Mouse (Mus musculus) cerebellum, adult 2 months (tissue): Measurements from ENCODE around the gene Id1.
A peak's percentile ranks its signal among the peaks of the same experiment; 100 is the strongest.

Experiments
- CTCF ChIP-seq: fragments of 200-500 bp; IDR thresholded peaks from 2 replicates; pipeline ENCODE4 v1.5.1; 2011; ENCODE audit warnings: low read depth, mild to moderate bottlenecking, control low read depth, low read length, moderate library complexity, borderline replicate concordance; ENCODE audit not compliant: insufficient read depth
- POLR2A ChIP-seq: fragments of 200-500 bp; IDR thresholded peaks from 2 replicates; pipeline ENCODE4 v1.6.1; 2011; ENCODE audit warnings: low read length, control low read depth, borderline replicate concordance; ENCODE audit not compliant: insufficient read depth

GRCm38 (mm10) chr2:152766387-152767123, 30.5 kb downstream of the Id1 start:
- TF ChIP-seq CTCF, result peak; percentile 94
- no peak for TF ChIP-seq POLR2A
